22 mouse cellular contexts compared by ENCODE assay signal in the genomic region with DNA sequence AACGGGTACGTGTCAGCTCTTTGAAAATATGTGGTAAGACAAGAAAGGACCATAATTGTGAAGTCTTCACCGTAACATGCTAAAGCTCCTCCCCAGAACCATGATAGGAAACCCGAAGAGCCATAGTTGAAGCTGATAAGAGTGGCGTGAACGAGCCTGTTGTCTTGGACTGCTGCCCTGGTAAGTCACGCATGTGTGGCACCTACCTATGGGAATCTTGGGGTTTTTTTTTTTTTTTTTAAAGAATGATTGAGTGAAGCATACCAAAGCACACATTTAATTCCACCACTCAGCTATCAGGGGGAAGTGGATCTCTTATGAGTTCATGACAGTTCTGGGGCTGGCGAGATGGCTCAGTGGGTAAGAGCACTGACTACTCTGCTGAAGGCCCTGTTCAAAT.
A peak's percentile ranks its signal among the peaks of the same experiment; 100 is the strongest.
DNase-seq lines count a peak whose midpoint lies in the region; ATAC-seq and TF ChIP-seq lines count a peak whose summit lies in the region.
"Had no signal": no experiment of that assay in that cellular context is flagged by ENCODE, and none has a peak within 500 bp of the region (broad histone marks: within the 10 kb centered on the region; RNA-seq: fewer than 3 reads in every experiment).

No protein-coding gene starts in this region.

- TF ChIP-seq POLR2A in CH12.LX (IDR thresholded peaks at IDR 0.05; ENCODE audit: low read depth, low read length) (no peak), MEL (IDR thresholded peaks at IDR 0.05; ENCODE audit: control insufficient read depth in 1 of 2, insufficient read depth in 1 of 2, low read depth in 1 of 2, low read length in 2 of 2, poor library complexity in 1 of 2) (no peak)

- H3K36me3 ChIP-seq in CH12.LX (replicated peaks in 1 of 2; ENCODE audit: control insufficient read depth in 1 of 2, insufficient read depth in 1 of 2, low read length in 1 of 2), result peaks cover 3 to 31% of the 10 kb centered on the region in 2 experiments
- peaks cover 0 to 4% of the 10 kb centered on the region in 2 experiments; a peak in 2 of 4 replicates for H3K36me3 ChIP-seq in MEL (ENCODE audit: control insufficient read depth in 1 of 2, insufficient read depth in 2 of 2, low read length in 2 of 2)

- no peak overlapping the region for H3K9ac ChIP-seq in CH12.LX (ENCODE audit: insufficient read depth, low read depth)
- H3K9ac ChIP-seq in MEL (ENCODE audit: control insufficient read depth, low read depth, low read length, poor library complexity, severe bottlenecking), result peak overlapping the region; percentile 6; the same call in 1 of the 2 replicates
- H3K9ac ChIP-seq: embryonic facial prominence, embryonic 12.5 days; forebrain, embryonic 13.5 days; forebrain, embryonic 15.5 days; forebrain, postnatal 0 days had no signal

- no peak overlapping the region for H3K4me2 ChIP-seq in CH12.LX (ENCODE audit: insufficient read depth, low read depth, poor library complexity, severe bottlenecking)
- H3K4me2 ChIP-seq: embryonic facial prominence, embryonic 12.5 days; forebrain, embryonic 13.5 days; forebrain, embryonic 15.5 days had no signal

- in situ Hi-C loops in CH12.LX (cut with MboI; ENCODE audit: low pct_ligation_motif_present, low pct_unique_long_range_greater_than_20kb, low sequenced_read_pairs), result no loop called here

- H3K79me2 ChIP-seq in CH12.LX (replicated peaks; ENCODE audit: control insufficient read depth, extremely low read depth, insufficient read depth, poor library complexity, severe bottlenecking), result no peaks in the 10 kb centered on the region
- no peaks in the 10 kb centered on the region for H3K79me2 ChIP-seq in MEL (ENCODE audit: control insufficient read depth, insufficient read depth, low read length, poor library complexity)

- no peak for TF ChIP-seq EP300 in CH12.LX (IDR thresholded peaks at IDR 0.05; ENCODE audit: low read length)
- TF ChIP-seq EP300 in MEL (IDR thresholded peaks at IDR 0.05; ENCODE audit: low read depth in 1 of 2, low read length in 2 of 2), result no peak

- DNase-seq in CH12.LX (ENCODE audit: extremely low read depth) (no peak), MEL (ENCODE audit: low read depth, low spot score) (peak; percentile 72)
- DNase-seq in spleen, postnatal 10 days (ENCODE audit: low spot score in 2 of 2), result no peak
- no peak for DNase-seq in spleen, postnatal 14 days (ENCODE audit: low spot score in 2 of 2)
- no peak for DNase-seq in gastrocnemius, adult 8-10 months (ENCODE audit: low spot score in 2 of 2)
- DNase-seq: adrenal gland, adult 8-10 months; adrenal gland, postnatal 14 days; adrenal gland, postnatal 36 days; cerebellum, adult 11-12 months; cerebellum, adult 2 months; cerebellum, adult 9-10 months; cerebellum, postnatal 10 days; cerebellum, postnatal 25 days; forebrain, postnatal 0 days had no signal

- H3K27me3 ChIP-seq in CH12.LX (replicated peaks) (no peaks in the 10 kb centered on the region), MEL (ENCODE audit: control insufficient read depth in 1 of 2, insufficient read depth in 2 of 2, low read length in 2 of 2) (no peaks in the 10 kb centered on the region)
- H3K27me3 ChIP-seq: embryonic facial prominence, embryonic 12.5 days; forebrain, embryonic 13.5 days; forebrain, embryonic 15.5 days; Patski had no signal

- TF ChIP-seq RAD21 in CH12.LX (IDR thresholded peaks at IDR 0.05; ENCODE audit: low read depth, low read length) (no peak), MEL (IDR thresholded peaks at IDR 0.05; ENCODE audit: low read depth, low read length) (no peak)

- H3K9me3 ChIP-seq in CH12.LX (replicated peaks; ENCODE audit: low read length), result no peaks in the 10 kb centered on the region
- no peaks in the 10 kb centered on the region for H3K9me3 ChIP-seq in MEL (replicated peaks; ENCODE audit: insufficient read depth, low read length)
- H3K9me3 ChIP-seq: embryonic facial prominence, embryonic 10.5 days; embryonic facial prominence, embryonic 12.5 days; forebrain, embryonic 13.5 days; forebrain, embryonic 15.5 days; G1E had no signal

- H3K4me1 ChIP-seq in CH12.LX (ENCODE audit: control insufficient read depth in 1 of 2, insufficient read depth in 2 of 2) (peaks cover 4 to 49% of the 10 kb centered on the region in 2 experiments), MEL (ENCODE audit: control insufficient read depth in 1 of 2, insufficient read depth in 2 of 2, low read length in 2 of 2) (peaks cover 4 to 6% of the 10 kb centered on the region in 2 experiments; a peak in 2 of 4 replicates)
- H3K4me1 ChIP-seq: embryonic facial prominence, embryonic 10.5 days; embryonic facial prominence, embryonic 12.5 days; forebrain, embryonic 15.5 days had no signal

- TF ChIP-seq CTCF in CH12.LX (conservative IDR thresholded peaks at IDR 0.05 in 1 of 2, IDR thresholded peaks at IDR 0.05 in 1 of 2; ENCODE audit: low read depth in 2 of 2, low read length in 2 of 2) (no peak), MEL (IDR thresholded peaks at IDR 0.05 in 2 of 3, conservative IDR thresholded peaks at IDR 0.05 in 1 of 3; ENCODE audit: control insufficient read depth in 1 of 3, insufficient read depth in 1 of 3, low read depth in 2 of 3, low read length in 3 of 3, poor library complexity in 1 of 3, severe bottlenecking in 1 of 3) (no peak)

- no peak overlapping the region for H3K4me3 ChIP-seq in CH12.LX (replicated peaks in 1 of 3; ENCODE audit: low read depth in 2 of 3, low read length in 2 of 3, poor library complexity in 1 of 3)
- no peak overlapping the region for H3K4me3 ChIP-seq in MEL (ENCODE audit: control insufficient read depth in 1 of 2, insufficient read depth in 1 of 2, low read depth in 2 of 2, low read length in 2 of 2)
- H3K4me3 ChIP-seq: embryonic facial prominence, embryonic 10.5 days; embryonic facial prominence, embryonic 12.5 days; forebrain, embryonic 13.5 days; forebrain, embryonic 15.5 days had no signal

- H3K27ac ChIP-seq in CH12.LX (ENCODE audit: insufficient read depth, low read depth), result no peak overlapping the region
- H3K27ac ChIP-seq in MEL (ENCODE audit: control insufficient read depth, low read depth, low read length), result no peak overlapping the region
- H3K27ac ChIP-seq: embryonic facial prominence, embryonic 10.5 days; embryonic facial prominence, embryonic 12.5 days; forebrain, embryonic 13.5 days; forebrain, embryonic 15.5 days had no signal

- dilution Hi-C loops in CH12.LX (cut with MboI; ENCODE audit: extremely low pct_ligation_motif_present, extremely low pct_unique_long_range_greater_than_20kb, low sequenced_read_pairs), result no loop called here

- peak; percentile 53; the same call in 1 of the 2 replicates for ATAC-seq in megakaryocyte progenitor cell, adult 5-6 weeks (replicated peaks; ENCODE audit: poor library complexity)
- ATAC-seq: activated CD4-positive, CD25-positive, alpha-beta regulatory T cell, adult 4 months; forebrain, embryonic 13.5 days; forebrain, embryonic 15.5 days; forebrain, postnatal 0 days; Patski had no signal

TF ChIP-seq in CH12.LX, 34 proteins besides CTCF, POLR2A, EP300 and RAD21:
- no peak for TF ChIP-seq NELFE (IDR thresholded peaks at IDR 0.05; ENCODE audit: low read depth, low read length)
- peak; percentile 11; the same call in 1 of the 2 replicates for TF ChIP-seq ZNF384 (IDR thresholded peaks at IDR 0.05; ENCODE audit: low read depth, low read length)
TF ChIP-seq in CH12.LX: peak in this region for 1.

TF ChIP-seq in MEL, 35 proteins besides CTCF, POLR2A, EP300 and RAD21:
- TF ChIP-seq UBTF (IDR thresholded peaks at IDR 0.05; ENCODE audit: borderline replicate concordance, insufficient read depth, low read depth, low read length), result no peak
- peak; percentile 50; the same call in 1 of the 2 replicates for TF ChIP-seq NRF1 (IDR thresholded peaks at IDR 0.05; ENCODE audit: insufficient read depth, low read depth, low read length, poor library complexity, severe bottlenecking)
- TF ChIP-seq HCFC1 (IDR thresholded peaks at IDR 0.05; ENCODE audit: low read depth, low read length), result no peak
- TF ChIP-seq ZKSCAN1 (IDR thresholded peaks at IDR 0.05; ENCODE audit: low read depth, low read length), result no peak
- TF ChIP-seq MYC (IDR thresholded peaks at IDR 0.05; ENCODE audit: low read depth, low read length), result peak; percentile 37; the same call in 1 of the 2 replicates
- peak; percentile 19; the same call in 1 of the 2 replicates for TF ChIP-seq SMC3 (IDR thresholded peaks at IDR 0.05; ENCODE audit: low read depth, low read length)
- TF ChIP-seq E2F4 (IDR thresholded peaks at IDR 0.05; ENCODE audit: borderline replicate concordance, low read depth, low read length), result no peak
- 0 out of 2 replicates have a peak, but pooled peaks have one; percentile 15 for TF ChIP-seq SIN3A (IDR thresholded peaks at IDR 0.05; ENCODE audit: low read length)
- no peak for TF ChIP-seq TCF12 (IDR thresholded peaks at IDR 0.05; ENCODE audit: low read depth, low read length)
- TF ChIP-seq ETS1 (IDR thresholded peaks at IDR 0.05; ENCODE audit: low read depth, low read length), result peak; percentile 76
- peak; percentile 58; the same call in 1 of the 2 replicates for TF ChIP-seq MXI1 (IDR thresholded peaks at IDR 0.05; ENCODE audit: low read depth, low read length)
- peak; percentile 89 for TF ChIP-seq ZNF384 (IDR thresholded peaks at IDR 0.05; ENCODE audit: low read depth, low read length)
- TF ChIP-seq GATA1 (IDR thresholded peaks at IDR 0.05; ENCODE audit: low read depth, low read length), result peak; percentile 50; the same call in 1 of the 2 replicates
- TF ChIP-seq BHLHE40 (IDR thresholded peaks at IDR 0.05; ENCODE audit: borderline replicate concordance, low read depth, low read length), result peak; percentile 32; the same call in 1 of the 2 replicates
- TF ChIP-seq POLR2AphosphoS2 (IDR thresholded peaks at IDR 0.05; ENCODE audit: low read length), result peak; percentile 46; the same call in 1 of the 2 replicates
TF ChIP-seq in MEL: peak in this region for 10.

Comparison
In these comparisons a context has a peak if more than half of its experiments do, and no peak if none do; other contexts are left out.
1. Of the 35 proteins assayed by ChIP-seq in both MEL and CH12.LX: peak only in MEL: BHLHE40, ETS1, MXI1, MYC, NRF1, POLR2AphosphoS2 and 2 more; only in CH12.LX: none; in both: ZNF384; in neither: 26.